In genomic region chr11:32538846-32539245, GRCm38 (mm10) we compare ENCODE assay signal across 12 mouse cellular contexts. TPM values are rescaled to one million over a fixed set of nuclear protein-coding genes. Genes with fewer than 3 reads are reported as not detected.
DNase-seq lines count a peak whose midpoint lies in the region; ATAC-seq and TF ChIP-seq lines count a peak whose summit lies in the region.
"Had no signal": no experiment of that assay in that cellular context is flagged by ENCODE, and none has a peak within 500 bp of the region (broad histone marks: within the 10 kb centered on the region; RNA-seq: fewer than 3 reads in every experiment).

No protein-coding gene starts in this region.

- no peak for TF ChIP-seq POLR2A in heart, adult 2 months (IDR thresholded peaks at IDR 0.05; ENCODE audit: insufficient read depth, low read depth, low read length)
- no peak for TF ChIP-seq POLR2A in small intestine, adult 2 months (IDR thresholded peaks at IDR 0.05; ENCODE audit: low read depth, low read length)

- DNase-seq in heart, adult 2 months: no peak
- DNase-seq in lung, postnatal 10 days: no peak
- DNase-seq in adipocyte (ENCODE audit: low spot score): no peak
- DNase-seq: heart, postnatal 4 days had no signal

- no peak for ATAC-seq in heart, embryonic 11.5 days (replicated peaks; ENCODE audit: insufficient number of reproducible peaks, low FRiP score, low TSS enrichment)
- ATAC-seq in lung, embryonic 15.5 days (ENCODE audit: borderline replicate concordance, extremely low read depth, low FRiP score, low TSS enrichment): no peak
- no peak for ATAC-seq in limb, embryonic 15.5 days (ENCODE audit: insufficient number of reproducible peaks, low FRiP score, low TSS enrichment, low read depth)
- no peak for ATAC-seq in erythroid progenitor cell, adult 5-6 weeks (replicated peaks; ENCODE audit: low FRiP score, poor library complexity, severe bottlenecking)
- ATAC-seq: activated CD4-positive, CD25-positive, alpha-beta regulatory T cell, adult 4 months had no signal

- H3K36me3 ChIP-seq in heart, adult 2 months (ENCODE audit: control insufficient read depth, insufficient read depth, low read length): no peaks in the 10 kb centered on the region
- H3K36me3 ChIP-seq in heart, embryonic 11.5 days (ENCODE audit: control insufficient read depth, insufficient read depth, low read length): no peaks in the 10 kb centered on the region; the same call in 1 of the 2 replicates
- H3K36me3 ChIP-seq in lung, embryonic 15.5 days: no peaks in the 10 kb centered on the region
- no peaks in the 10 kb centered on the region for H3K36me3 ChIP-seq in limb, embryonic 15.5 days
- H3K36me3 ChIP-seq in small intestine, adult 2 months (ENCODE audit: control insufficient read depth, insufficient read depth, low read length): 0 out of 2 replicates have a peak, but pooled peaks cover 1% of the 10 kb centered on the region
- H3K36me3 ChIP-seq: embryonic facial prominence, embryonic 10.5 days had no signal

- H3K4me2 ChIP-seq in heart, embryonic 11.5 days: no peak overlapping the region
- H3K4me2 ChIP-seq in lung, embryonic 15.5 days: no peak overlapping the region
- H3K4me2 ChIP-seq in limb, embryonic 15.5 days: no peak overlapping the region
- H3K4me2 ChIP-seq: midbrain, embryonic 11.5 days had no signal

- intact Hi-C loops in heart, adult 2 months (cut with DNase I): loop anchor here (2.0 kb wide), 2 partner anchors 16 to 24 kb away; no protein-coding TSS in a partner anchor

- H3K27ac ChIP-seq in heart, adult 2 months: peak overlapping the region; percentile 67
- H3K27ac ChIP-seq in heart, embryonic 11.5 days (ENCODE audit: low read depth, low read length): no peak overlapping the region
- H3K27ac ChIP-seq in lung, embryonic 15.5 days: peak overlapping the region; percentile 44; the same call in 1 of the 2 replicates
- H3K27ac ChIP-seq in limb, embryonic 15.5 days: 0 out of 2 replicates have a peak overlapping the region, but pooled peaks have one; percentile 1
- 0 out of 2 replicates have a peak overlapping the region, but pooled peaks have one; percentile 12 for H3K27ac ChIP-seq in small intestine, adult 2 months (ENCODE audit: insufficient read depth, low read depth, low read length)
- H3K27ac ChIP-seq: embryonic facial prominence, embryonic 10.5 days had no signal

- no peak for TF ChIP-seq EP300 in heart, adult 2 months (IDR thresholded peaks at IDR 0.05; ENCODE audit: insufficient read depth, low read depth, low read length)

- H3K27me3 ChIP-seq in heart, adult 2 months (ENCODE audit: control insufficient read depth, insufficient read depth, low read length): no peaks in the 10 kb centered on the region
- no peaks in the 10 kb centered on the region for H3K27me3 ChIP-seq in heart, embryonic 11.5 days (ENCODE audit: control insufficient read depth, insufficient read depth, low read length)
- H3K27me3 ChIP-seq in lung, embryonic 15.5 days: no peaks in the 10 kb centered on the region
- no peaks in the 10 kb centered on the region for H3K27me3 ChIP-seq in limb, embryonic 15.5 days
- no peaks in the 10 kb centered on the region for H3K27me3 ChIP-seq in small intestine, adult 2 months (ENCODE audit: control insufficient read depth, insufficient read depth, low read length)

- 62% methylated on average over 4 of the region's 4 CpGs for WGBS in heart, adult 2 months
- 76% methylated on average over 4 of the region's 4 CpGs for WGBS in heart, embryonic 11.5 days (ENCODE audit: insufficient replicate concordance)
- WGBS in lung, embryonic 15.5 days: 69% methylated on average over 4 of the region's 4 CpGs
- WGBS in limb, embryonic 15.5 days: 85% methylated on average over 4 of the region's 4 CpGs
- 64% methylated on average over 4 of the region's 4 CpGs for WGBS in small intestine, adult 2 months

- H3K4me1 ChIP-seq in heart, adult 2 months (ENCODE audit: control insufficient read depth, insufficient read depth, low read length): peaks cover 26% of the 10 kb centered on the region
- H3K4me1 ChIP-seq in heart, embryonic 11.5 days (ENCODE audit: control insufficient read depth, insufficient read depth, low read length): peaks cover 17% of the 10 kb centered on the region
- H3K4me1 ChIP-seq in lung, embryonic 15.5 days: peaks cover 33% of the 10 kb centered on the region
- H3K4me1 ChIP-seq in limb, embryonic 15.5 days: peaks cover 18% of the 10 kb centered on the region
- peaks cover 27% of the 10 kb centered on the region; the same call in 1 of the 2 replicates for H3K4me1 ChIP-seq in small intestine, adult 2 months (ENCODE audit: control insufficient read depth, insufficient read depth, insufficient read length, low read length)

- H3K9ac ChIP-seq in heart, adult 2 months (ENCODE audit: low read depth, low read length): no peak overlapping the region
- H3K9ac ChIP-seq in heart, embryonic 11.5 days (ENCODE audit: low read depth, low read length): no peak overlapping the region
- H3K9ac ChIP-seq in lung, embryonic 15.5 days: no peak overlapping the region
- no peak overlapping the region for H3K9ac ChIP-seq in limb, embryonic 15.5 days

- TF ChIP-seq CTCF in heart, adult 2 months (IDR thresholded peaks at IDR 0.05): no peak
- no peak for TF ChIP-seq CTCF in small intestine, adult 2 months (IDR thresholded peaks at IDR 0.05; ENCODE audit: extremely low read depth, insufficient read length, insufficient replicate concordance, low read depth, low read length)

- H3K79me2 ChIP-seq in heart, adult 2 months (replicated peaks; ENCODE audit: control insufficient read depth, insufficient read depth, low read length): no peaks in the 10 kb centered on the region

- no peaks in the 10 kb centered on the region for H3K9me3 ChIP-seq in heart, embryonic 11.5 days (replicated peaks; ENCODE audit: control insufficient read depth, low read length)
- no peaks in the 10 kb centered on the region for H3K9me3 ChIP-seq in lung, embryonic 15.5 days
- no peaks in the 10 kb centered on the region for H3K9me3 ChIP-seq in limb, embryonic 15.5 days
- H3K9me3 ChIP-seq: embryonic facial prominence, embryonic 10.5 days had no signal

- no peak overlapping the region for H3K4me3 ChIP-seq in heart, adult 2 months
- H3K4me3 ChIP-seq in heart, embryonic 11.5 days (ENCODE audit: low read depth, low read length): no peak overlapping the region
- H3K4me3 ChIP-seq in lung, embryonic 15.5 days: no peak overlapping the region
- no peak overlapping the region for H3K4me3 ChIP-seq in limb, embryonic 15.5 days
- no peak overlapping the region for H3K4me3 ChIP-seq in small intestine, adult 2 months (ENCODE audit: low read depth, low read length)
- H3K4me3 ChIP-seq: embryonic facial prominence, embryonic 10.5 days had no signal

RNA-seq across cellular contexts. Expression of gene Stk10, which starts 5.7 kb away (rescaled TPM):
- total RNA-seq in heart, adult 2 months (2021): 10 to 100 TPM in 1 of 2 experiments, 1 to 10 TPM in 1; 9.2 to 10.1 TPM
- polyA plus RNA-seq in heart, adult 2 months (2012; rRNA removed): 8.4 and 9.8 TPM in 2 replicates
- 1.6 TPM in 2 replicates for polyA plus RNA-seq in heart, embryonic 11.5 days (2014; fragmentation: Nextera tagmentation; extraction: Ambion mirVana)
- 1.9 and 2.9 TPM in 2 replicates for polyA plus RNA-seq in lung, embryonic 15.5 days (2015; fragmentation: Nextera tagmentation; extraction: Ambion mirVana)
- 3.5 and 4.1 TPM in 2 replicates for polyA plus RNA-seq in limb, embryonic 15.5 days (2015; fragmentation: Nextera tagmentation; extraction: Ambion mirVana)
- polyA plus RNA-seq in small intestine, adult 2 months (2012; rRNA removed): 12.7 and 49.4 TPM in 2 replicates
- total RNA-seq in erythroid progenitor cell, adult 5-6 weeks (2015; ENCODE audit: low replicate concordance): 14.3 and 15.1 TPM in 2 replicates
- 8.3 and 10.0 TPM in 2 replicates for total RNA-seq in erythroid progenitor cell, adult 5-6 weeks (2017; ENCODE audit: low replicate concordance)

RNA-seq across cellular contexts. Expression of gene Efcab9, which starts 7.0 kb away (rescaled TPM):
- total RNA-seq in heart, adult 2 months (2021): not detected
- not detected in 2 replicates for polyA plus RNA-seq in heart, adult 2 months (2012; rRNA removed)
- 0.27 and 0.59 TPM in 2 replicates for polyA plus RNA-seq in heart, embryonic 11.5 days (2014; fragmentation: Nextera tagmentation; extraction: Ambion mirVana)
- 0.58 and 0.81 TPM in 2 replicates for polyA plus RNA-seq in lung, embryonic 15.5 days (2015; fragmentation: Nextera tagmentation; extraction: Ambion mirVana)
- polyA plus RNA-seq in limb, embryonic 15.5 days (2015; fragmentation: Nextera tagmentation; extraction: Ambion mirVana): not detected in 2 replicates
- polyA plus RNA-seq in small intestine, adult 2 months (2012; rRNA removed): not detected in 2 replicates
- not detected in 2 replicates for total RNA-seq in erythroid progenitor cell, adult 5-6 weeks (2015; ENCODE audit: low replicate concordance)
- not detected in 2 replicates for total RNA-seq in erythroid progenitor cell, adult 5-6 weeks (2017; ENCODE audit: low replicate concordance)
- polyA plus RNA-seq: embryonic facial prominence, embryonic 10.5 days had no signal
